Mouse (Mus musculus) left cerebral cortex, adult 18-20 months (tissue): Measurements from ENCODE around the gene Spata20. TPM values are rescaled to one million over a fixed set of nuclear protein-coding genes. Genes with fewer than 3 reads are reported as not detected.

Experiments used
- DNase-seq, 2 experiments: peaks; one replicate each; pipeline ENCODE4 v3.0.0; 2021 to 2022; ENCODE audit warnings: low spot score in 2 of 2, mixed read lengths in 1 of 2
- total RNA-seq, 2 experiments: library from RNA; stranded (reverse); gene quantifications; 2 replicates each; pipeline ENCODE4 v1.2.3; 2021

Spata20 gene
- total RNA-seq, 2 experiments from 2014 or later = not detected

DNA sequence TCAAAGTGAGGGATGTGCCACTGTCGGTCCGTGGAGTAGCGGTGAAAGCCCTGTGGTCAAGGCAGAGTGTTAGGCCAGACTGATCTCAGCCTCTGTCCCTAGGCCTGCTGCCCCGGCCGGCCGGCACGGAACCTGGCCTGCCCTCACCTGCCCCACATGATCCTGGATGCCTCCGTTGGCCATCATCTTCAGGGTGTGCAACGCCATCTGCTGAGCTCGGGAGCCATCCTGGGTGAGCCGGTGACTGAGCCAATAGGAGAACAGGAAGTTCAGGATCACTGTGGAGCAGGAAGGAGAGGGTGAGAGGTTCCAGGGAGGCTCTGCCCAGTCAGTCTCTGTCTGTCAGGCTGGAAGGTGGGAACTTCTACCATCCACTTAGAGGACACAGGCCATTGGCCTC lies 2.5 kb downstream of the Spata20 start:
- DNase-seq = no peak

DNA sequence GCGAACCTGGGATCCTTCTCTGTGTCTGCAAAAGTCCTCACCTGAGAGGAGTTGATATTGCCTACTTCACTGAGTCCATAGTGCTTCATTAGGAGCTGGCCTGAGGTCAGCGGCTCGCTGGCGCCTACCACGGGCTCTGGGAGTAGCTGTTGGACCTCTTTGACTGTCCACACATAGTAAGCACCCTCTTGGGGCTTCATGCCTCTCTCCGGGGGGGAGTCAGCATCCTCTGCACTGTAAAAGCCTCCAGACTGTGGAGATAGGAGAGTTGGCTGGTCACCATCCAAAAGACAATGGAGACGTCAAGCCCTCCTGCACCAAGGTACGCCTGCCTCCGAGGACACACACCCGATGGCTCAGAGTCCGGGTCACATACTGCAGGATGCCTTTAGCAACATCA lies 3.2 kb downstream of the Spata20 start:
- DNase-seq = no peak

DNA sequence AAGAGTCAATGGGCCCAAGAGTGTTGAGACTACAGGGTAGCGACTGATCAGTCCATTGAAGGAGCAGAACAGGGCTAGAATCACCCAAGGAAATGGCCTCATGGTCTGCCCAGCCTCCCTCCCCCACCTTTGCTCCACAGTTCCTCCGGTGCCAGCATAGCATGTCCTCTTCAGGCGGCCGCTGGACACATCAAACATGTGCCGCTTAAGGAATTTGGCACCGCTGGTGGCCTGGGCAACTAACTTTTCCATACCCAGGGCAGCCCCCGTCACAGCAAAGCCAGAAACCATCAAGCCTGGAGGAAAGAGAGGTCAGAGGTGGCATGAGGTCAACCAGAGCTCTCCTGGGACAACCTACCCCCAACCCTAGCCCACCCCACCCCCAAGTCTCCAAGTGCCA lies 4.0 kb downstream of the Spata20 start:
- no peak for DNase-seq

DNA sequence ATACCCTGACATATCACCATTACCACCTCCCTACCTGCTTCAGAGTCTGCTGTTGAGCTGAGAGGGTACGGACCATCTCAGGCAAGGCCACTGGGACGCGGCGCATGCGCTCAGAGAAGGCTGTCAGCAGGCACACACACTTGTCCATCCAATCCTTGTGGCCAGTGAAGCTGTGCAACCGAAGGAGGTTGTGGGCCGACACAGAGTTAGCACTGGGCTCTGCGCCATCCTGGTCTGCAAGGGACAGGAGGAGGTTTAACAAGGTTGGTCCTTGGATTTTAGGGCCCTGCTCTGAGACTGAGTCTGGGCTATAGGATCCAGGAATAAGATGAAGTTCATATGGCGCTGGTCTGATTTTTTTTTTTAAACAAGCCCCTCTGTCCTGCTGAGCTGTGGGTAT lies 5.6 kb downstream of the Spata20 start:
- no peak for DNase-seq

DNA sequence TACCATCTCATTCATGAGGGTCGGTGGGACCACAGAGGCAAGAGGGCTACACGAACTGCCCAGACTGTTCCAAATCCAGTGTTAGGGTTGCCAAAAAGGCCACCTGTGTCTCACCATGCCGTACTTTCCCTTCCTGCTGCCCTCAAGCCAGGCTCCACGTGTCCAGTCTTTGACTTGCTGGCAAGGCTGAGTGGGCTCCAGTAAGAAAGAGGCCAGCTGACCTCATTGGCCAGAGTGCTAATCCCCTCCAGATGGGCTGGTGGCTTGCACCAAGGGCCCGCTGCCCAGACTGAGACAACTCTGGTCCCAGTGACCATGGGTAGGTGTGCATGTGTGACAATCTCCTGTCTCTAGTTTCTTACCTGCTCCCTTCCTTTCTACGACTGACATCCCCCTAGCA lies 8.3 kb downstream of the Spata20 start:
- DNase-seq = no peak

DNA sequence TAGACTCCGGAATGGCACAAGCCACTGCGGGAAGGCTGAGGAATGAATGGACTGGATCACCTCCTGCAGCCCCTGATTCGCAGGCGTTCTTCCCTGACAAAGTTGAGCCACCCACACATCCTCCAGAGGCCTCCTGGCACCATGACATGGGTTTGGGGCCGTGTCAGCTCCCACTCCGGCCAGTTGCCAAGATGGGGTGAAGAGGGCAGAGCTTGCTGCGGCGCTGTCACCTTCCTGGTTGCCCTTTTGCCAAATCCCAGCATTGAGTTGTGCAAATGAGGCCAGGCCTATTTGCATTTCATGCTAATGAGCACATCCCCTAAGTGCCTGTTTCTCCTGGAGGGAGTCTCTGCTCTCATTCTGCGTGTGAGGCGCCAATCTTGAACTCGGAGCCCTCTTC lies 10.3 kb downstream of the Spata20 start:
- DNase-seq = no peak

DNA sequence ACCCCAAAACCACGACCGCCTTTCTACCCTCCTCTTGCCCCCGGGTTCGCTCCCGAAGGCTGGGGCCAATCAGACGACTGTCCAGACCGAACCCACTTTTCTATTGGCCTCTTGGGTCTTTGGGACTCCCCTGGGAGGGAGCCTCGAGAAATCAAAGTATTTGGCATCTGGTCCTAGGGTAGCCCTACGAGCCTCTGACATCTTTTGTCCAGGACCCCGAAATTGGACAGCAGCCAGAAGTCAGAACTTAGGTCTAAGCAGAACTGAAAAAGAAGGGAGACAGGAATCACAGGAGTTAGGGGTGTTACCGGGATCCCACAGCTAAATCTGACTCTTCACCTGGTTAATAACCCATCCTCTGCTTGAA lies 11.5 kb downstream of the Spata20 start:
- DNase-seq = no peak

DNA sequence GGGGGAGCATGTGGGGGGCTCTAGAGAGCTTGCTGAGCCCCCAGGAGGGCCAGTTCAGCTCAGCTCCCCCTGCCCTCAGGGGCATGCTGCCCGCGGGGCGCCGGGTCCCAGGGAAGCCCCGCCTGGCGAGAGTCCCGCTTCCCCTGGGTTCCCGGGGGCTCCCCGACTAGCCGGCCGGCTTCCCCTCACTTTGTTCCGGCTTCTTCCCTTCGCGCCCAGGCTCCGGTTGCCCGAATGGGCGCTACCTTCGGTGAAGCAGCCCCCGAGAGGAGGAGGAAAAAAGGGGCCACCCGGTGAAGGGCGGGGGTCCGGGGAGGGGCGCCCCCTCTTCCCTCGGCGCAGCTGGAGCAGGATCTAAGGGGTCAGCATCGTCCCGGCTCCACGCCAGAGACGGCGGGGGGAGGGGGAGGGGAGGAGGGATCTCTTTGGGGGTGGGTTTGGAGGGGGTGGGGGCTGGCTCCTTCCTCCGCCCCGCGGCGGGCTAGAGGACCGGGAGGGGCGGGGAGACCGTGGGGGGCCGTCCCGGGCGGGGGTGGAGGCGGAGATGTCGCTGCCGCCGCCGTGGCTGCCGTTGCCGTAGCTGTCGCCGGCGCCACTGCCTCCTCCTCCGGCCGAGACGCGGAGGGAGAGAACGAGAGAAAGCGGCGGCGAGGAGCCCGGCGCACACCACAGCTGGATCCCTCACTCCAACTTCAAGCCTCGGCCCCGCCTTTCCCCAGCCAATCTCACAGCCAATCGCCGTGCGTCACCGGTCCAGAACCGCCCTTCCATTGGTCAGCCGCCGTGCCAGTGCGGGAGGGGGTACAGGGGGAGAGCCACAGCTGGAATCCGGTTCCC lies 12.1 kb downstream of the Spata20 start, which contains the start of gene Cacna1g:
Cacna1g (minus strand) TSS at position 492 of the 837 bp plus-strand sequence.
- peak; percentile 86 to 92 for DNase-seq

DNA sequence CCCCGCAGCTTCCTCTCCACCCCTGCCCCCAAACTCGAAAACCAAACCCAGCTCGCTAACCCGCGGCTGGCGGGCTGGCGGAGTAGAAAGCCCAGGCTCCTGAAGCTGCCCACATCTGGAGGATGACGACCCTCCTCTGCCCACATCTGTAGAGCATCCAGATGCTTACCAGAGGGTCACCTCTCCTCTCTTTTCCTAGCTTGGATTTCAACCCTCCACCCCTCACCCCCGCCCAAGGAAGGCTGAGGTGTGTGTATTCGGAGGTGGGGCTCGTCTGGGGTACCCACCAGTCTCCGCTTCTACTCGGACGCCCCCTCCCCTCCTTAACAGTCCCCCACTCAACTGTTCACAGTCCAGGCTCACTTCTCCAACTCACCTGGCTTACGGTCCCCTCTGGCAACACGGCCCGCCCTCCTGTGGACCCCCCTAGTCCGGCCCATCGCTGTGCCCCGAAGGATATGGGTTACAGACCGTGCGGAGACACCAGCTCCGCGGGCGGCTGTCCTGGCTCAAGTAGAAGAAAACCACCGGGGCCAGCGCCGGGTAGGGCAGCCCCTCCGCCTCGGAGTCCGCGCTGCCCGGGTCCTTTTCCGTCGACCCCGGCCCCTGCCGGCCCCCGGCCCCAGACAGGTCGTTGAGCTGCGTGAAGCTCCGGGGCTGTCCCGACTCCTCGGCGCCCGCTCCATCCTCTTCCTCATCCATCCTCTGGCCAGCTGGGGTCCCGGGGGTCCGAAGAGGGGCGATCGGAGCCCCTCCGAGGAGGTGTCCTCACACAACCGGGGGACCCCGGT lies 12.9 kb downstream of the Spata20 start:
- no peak for DNase-seq

DNA sequence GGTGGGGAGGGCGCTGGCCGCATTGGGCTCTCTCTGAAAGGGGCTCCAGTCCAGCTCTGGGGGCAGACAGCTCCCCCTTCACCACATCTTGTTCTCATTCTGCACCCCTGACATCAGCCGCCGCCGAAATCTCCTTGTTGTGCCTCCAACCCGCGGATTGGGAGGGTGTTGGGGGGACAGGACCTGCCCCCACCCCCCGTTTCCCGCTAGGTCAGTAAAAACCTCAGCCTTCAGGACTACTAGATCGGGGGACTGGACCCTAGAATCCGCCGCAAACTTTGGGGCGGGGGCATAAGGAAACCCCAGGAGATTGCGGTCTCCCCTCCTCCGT lies 13.4 kb downstream of the Spata20 start:
- DNase-seq = no peak

DNA sequence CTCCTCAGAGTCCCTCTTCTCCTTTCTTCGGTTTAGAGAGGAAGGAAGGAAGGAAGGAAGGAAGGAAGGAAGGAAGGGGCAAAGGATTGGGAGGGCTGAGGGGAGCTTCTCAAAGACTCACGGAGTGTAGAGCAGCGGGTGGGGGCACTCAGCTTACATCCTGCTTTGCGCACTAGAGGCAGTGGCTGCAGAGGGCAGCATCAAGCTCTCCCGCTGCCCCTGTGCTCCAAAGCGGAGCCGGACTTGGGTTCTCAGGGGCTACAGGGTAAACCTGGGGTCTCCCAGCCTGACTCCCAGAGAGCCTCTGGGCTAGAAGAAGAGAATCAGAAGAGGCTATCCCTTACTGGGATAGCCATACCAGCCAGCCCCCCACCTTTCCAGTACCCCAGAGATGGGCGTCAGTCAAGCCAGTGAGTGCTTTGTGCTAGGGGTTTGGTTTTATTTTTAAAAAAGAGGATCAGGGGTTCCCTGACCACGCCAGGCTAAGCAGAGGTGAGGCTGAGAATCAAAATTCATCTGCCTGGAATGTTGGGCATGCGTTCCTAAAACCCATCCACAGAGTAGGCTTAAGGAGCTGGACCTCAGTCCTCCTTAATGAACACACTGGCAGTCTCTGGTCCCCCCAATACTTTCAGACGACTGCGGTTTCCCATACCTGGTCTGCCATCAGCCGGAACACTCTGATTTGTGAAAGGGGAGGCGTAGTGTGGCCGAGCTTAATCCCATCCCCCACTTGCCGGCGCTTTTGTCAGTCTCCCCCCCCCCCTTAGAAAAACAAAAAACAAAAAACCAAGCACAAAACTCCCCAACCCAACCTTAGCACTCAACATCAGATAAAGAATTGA lies 14.0 kb downstream of the Spata20 start:
- DNase-seq = no peak

DNA sequence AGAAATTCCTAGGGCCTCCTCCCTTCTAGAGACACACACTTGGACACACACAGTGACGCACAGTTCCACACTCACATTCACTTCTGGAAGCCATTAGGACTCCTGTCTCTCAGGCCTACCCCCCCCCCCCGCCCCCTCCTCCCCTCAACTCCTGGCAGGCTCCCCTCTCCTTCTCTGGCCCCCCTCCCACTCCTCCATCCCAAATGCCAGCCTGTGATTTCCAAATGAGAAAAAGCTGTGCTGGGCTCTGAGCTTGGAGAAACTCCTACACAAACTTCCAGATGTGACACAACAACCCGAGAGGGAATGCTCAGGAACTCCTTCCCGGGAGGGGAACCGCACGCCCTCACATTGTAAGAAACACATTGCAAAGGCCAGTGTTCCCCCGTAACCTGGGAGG lies 15.6 kb downstream of the Spata20 start:
- no peak for DNase-seq

DNA sequence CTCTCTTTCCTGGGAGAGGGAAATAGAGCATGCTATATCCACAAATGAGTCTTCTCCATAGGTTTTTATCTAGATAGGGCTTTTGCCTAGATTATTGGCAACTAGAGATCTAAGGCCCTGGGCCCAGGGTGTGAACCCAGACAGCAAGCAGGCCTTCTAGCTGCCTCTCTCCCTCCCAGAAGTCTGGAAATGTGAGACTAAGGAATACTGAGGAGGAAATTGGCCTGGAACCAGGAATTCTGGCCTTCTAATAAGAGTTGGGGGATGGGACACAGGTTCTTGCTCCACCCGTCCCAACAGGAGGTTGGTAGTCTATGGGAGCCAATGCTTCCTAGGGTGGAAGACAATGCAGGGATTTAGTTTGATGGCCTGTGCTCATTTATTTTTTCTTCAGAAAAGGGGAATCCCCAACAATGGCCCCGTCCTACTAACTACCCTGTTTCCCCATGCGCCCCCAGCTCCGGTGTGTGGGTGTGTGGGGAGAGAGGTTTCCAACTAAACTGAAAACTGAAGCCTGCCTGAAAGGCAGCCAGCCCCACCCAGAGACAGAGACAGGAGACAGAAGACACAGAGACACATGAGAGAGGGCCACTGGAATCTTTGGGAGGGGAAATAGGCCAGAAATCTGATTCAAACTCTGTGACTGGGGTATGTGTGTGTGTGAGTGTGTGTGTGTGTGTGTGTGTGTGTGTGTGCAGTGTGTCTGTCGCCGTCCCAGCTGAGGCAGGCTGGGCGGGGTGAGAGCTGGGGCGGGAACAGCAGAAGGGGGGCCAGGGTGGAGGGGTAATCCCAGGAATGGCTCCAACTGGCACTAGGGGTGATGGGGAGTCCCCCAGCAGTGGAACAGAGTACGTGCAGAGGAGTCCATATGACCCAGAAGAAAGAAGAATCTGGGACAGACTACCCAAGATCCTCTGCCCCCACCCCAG lies 16.6 kb downstream of the Spata20 start:
- no peak for DNase-seq

DNA sequence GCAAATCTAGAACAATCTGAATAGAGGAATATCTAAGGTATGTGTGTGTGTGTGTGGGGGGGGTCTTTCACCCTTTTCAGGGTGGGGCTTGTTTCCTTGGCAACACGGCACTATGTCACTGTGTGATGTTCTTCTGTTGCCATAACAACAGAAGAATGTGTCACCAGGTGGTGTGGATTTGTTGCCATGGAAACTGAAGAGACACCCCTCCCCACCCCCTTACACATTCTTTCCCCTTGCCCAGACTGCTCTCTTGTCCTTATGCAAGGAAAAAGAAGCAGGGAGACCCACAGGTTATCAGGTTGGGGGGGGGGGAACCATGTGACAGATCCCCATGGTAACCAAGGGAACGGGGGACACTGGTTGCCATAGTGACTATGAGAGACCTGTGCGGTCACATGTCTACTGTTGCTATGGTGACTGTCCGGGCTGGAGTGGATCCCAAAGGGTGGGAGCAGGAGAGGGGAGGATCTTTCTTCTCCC lies 17.4 kb downstream of the Spata20 start:
- DNase-seq = peak; percentile 49 to 64

DNA sequence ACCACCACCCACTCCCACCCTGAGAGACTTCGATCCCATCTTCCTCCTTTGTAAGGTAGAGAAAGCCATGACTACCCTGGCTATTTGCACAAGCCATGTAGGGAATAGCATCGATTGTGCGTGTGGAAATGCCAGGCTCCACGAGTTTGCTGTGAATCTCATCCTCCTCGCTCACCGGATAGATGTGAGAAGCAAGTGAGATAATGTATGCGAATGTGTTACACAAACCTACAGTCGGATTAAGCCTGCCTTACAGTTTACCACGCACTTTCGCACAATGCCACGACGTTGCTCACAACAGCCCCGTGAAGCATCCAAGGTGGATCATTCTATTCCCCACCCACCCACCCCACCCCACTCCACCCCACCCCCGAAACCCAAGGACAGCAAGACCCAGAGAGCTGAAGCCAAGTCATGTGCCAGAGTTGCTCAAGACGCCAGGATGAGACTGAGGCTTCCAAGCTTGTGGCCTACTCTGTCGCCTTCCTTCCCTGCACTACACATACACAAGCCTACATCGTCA lies 19.6 kb downstream of the Spata20 start:
- DNase-seq = no peak

DNA sequence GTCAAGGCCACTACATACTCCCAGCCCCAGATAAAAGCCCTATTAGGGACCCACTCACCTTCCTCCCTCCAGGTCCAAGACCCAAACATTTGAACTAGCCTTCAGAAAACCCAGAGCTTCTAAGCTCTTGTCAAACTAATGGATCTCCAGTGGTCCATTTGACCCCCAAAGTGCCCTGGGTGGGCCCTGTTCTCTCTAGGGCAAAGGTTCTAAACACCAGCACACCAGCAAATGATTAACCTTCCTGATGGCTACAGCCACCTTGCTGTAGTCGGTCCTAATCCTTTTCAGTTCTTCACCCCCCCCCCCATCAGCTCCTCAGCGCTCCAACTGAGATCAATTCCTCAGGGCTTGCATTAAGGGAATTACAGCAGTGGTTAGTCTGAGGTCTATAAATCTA lies 21.8 kb downstream of the Spata20 start:
- DNase-seq = no peak

DNA sequence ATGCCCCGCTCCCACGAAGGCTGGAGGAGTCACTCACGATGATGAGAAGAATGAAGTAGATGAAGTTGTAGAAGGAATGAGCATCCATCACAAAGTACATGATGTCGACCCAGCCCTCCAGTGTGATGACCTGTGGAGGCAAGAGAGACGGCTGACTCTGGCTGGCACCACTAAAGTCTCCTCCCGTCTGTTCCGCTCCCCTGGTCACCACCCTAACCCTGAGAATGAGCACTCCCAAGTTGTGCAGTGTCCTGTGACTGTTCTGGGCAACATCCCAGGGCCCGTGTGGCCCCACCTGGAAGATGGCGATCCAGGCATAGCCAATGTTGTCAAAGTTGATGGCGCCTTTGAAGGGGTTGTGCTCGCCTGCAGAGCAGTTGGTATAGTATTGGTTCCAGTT lies 24.1 kb downstream of the Spata20 start:
- no peak for DNase-seq

DNA sequence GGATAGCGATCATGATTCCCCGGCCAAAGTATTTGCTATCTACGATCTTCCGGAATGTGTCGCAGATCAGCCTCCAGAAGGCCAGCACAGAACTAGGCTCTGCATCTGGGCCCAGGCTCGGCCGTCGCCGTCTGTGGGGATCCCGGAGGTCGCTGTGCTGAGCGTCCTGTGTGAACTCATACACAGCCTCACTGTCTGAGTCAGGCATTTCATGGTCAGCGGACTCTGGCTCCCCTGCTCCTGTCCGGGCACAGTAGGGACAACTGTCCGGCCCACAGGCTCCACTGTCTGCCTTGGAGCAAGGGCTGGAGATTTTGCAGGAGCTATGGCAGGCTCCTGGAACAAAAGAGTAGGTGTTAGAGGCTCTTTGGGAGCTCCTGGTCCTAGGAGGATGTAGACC lies 29.0 kb downstream of the Spata20 start:
- no peak for DNase-seq

DNA sequence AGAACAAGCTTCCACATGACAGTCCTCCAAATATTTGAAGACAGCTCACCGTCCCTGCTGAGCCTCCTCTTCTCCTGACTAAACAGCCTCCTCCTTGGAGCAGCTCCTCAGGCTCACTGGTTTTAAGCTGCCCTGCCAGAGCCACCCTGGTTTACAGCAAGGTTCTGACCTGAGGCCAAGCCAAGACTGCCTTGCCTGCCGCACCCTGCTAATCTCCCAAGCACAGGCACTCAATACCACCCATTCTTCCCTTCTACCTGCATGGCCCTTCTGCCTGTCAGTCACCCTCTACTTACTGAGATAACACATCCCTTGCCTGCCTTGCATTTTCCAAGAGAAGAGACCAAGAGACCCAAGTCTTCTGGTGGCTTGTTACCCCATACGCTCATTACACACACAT lies 29.6 kb downstream of the Spata20 start:
- no peak for DNase-seq

DNA sequence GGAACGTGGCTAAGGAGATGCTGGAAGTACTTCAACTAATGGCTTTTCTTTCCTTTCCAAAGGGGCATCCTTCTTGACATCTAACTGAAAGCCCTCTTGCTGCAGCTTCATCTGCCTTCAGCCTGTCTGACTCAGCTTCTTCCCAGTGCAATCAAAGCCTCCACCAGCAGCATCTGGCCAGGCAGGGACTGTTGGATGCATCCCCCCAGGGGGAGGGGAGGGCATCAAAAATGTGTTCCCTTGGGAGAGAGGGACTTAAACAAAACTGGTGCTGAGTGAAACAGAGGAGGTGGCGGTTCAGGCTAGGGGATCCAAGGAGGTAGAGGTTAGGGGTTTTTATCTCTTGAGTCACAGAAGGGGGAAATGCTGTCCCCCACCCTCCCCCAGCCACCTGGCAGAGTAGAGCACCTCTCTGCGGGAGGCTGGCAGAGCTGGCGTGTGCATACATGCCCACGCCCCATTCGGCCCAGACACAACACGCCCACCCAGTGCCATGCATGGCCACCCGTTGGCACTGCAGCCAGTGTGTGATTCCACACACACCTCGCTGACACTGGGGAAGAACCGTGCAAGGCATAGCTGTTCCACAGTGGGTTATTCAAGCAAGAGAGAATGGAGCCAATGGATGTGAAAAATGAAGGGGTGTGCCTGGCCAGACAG lies 30.7 kb downstream of the Spata20 start:
- DNase-seq = peak; percentile 57 to 64
